Mouse (Mus musculus) MEL (cell line): ENCODE measurements around the gene Cfap54. TPM values are rescaled to one million over a fixed set of nuclear protein-coding genes. Genes with fewer than 3 reads are reported as not detected.

ENCODE experiments used
- DNase-seq: peaks from one replicate; pipeline ENCODE4 v3.0.0; 2011; ENCODE audit warnings: low read depth, low spot score
- H3K27ac ChIP-seq: 2 replicates; pipeline ENCODE4 v1.5.1; 2012; ENCODE audit warnings: low read depth, mild to moderate bottlenecking, control low read depth, low read length, moderate library complexity; ENCODE audit not compliant: control insufficient read depth
- H3K27me3 ChIP-seq, 2 experiments: fragments of 150-350 bp in 1 of 2; sonication (generic) in 1 of 2; 2 replicates each; pipeline ENCODE4 v1.6.1; 2012; ENCODE audit warnings: low read length in 2 of 2, mild to moderate bottlenecking in 2 of 2, improper control_type of control experiment in 1 of 2, moderate library complexity in 1 of 2; ENCODE audit not compliant: insufficient read depth in 2 of 2, control insufficient read depth in 1 of 2
- H3K36me3 ChIP-seq, 2 experiments: 2 replicates each; pipeline ENCODE4 v1.6.1; 2012 to 2014; ENCODE audit warnings: low read length in 2 of 2, improper control_type of control experiment in 1 of 2, inconsistent platforms in 1 of 2, mild to moderate bottlenecking in 1 of 2; ENCODE audit not compliant: insufficient read depth in 2 of 2, control insufficient read depth in 1 of 2
- H3K4me1 ChIP-seq, 2 experiments: fragments of 150-350 bp in 1 of 2; sonication (generic) in 1 of 2; 2 replicates each; pipeline ENCODE4 v1.6.1; 2012; ENCODE audit warnings: low read length in 2 of 2, improper control_type of control experiment in 1 of 2, mild to moderate bottlenecking in 1 of 2; ENCODE audit not compliant: insufficient read depth in 2 of 2, control insufficient read depth in 1 of 2
- H3K4me3 ChIP-seq, 2 experiments: fragments of 150-350 bp in 1 of 2; sonication (generic) in 1 of 2; 2 replicates each; pipeline ENCODE4 v1.5.1; 2012; ENCODE audit warnings: low read depth in 2 of 2, low read length in 2 of 2, mild to moderate bottlenecking in 2 of 2, moderate library complexity in 2 of 2, control low read depth in 1 of 2, improper control_type of control experiment in 1 of 2; ENCODE audit not compliant: control insufficient read depth in 1 of 2, insufficient read depth in 1 of 2
- H3K79me2 ChIP-seq: 2 replicates; pipeline ENCODE4 v1.6.1; 2012; ENCODE audit warnings: mild to moderate bottlenecking, low read length, moderate library complexity; ENCODE audit not compliant: control insufficient read depth, poor library complexity, insufficient read depth
- H3K9ac ChIP-seq: 2 replicates; pipeline ENCODE4 v1.6.1; 2012; ENCODE audit warnings: low read depth, mild to moderate bottlenecking, control low read depth, low read length, moderate library complexity; ENCODE audit not compliant: control insufficient read depth, poor library complexity, severe bottlenecking
- H3K9me3 ChIP-seq: fragments of 150-350 bp; sonication (generic); replicated peaks from 2 replicates; pipeline ENCODE4 v1.6.1; 2012; ENCODE audit warnings: mild to moderate bottlenecking, low read length, improper control_type of control experiment, moderate library complexity; ENCODE audit not compliant: insufficient read depth
- BHLHE40 ChIP-seq: IDR thresholded peaks from 2 replicates; pipeline ENCODE4 v1.6.1; 2012; ENCODE audit warnings: low read depth, mild to moderate bottlenecking, inconsistent platforms, low read length, improper control_type of control experiment, borderline replicate concordance
- CHD2 ChIP-seq: IDR thresholded peaks from 2 replicates; pipeline ENCODE4 v1.6.1; 2011; ENCODE audit warnings: low read length, improper control_type of control experiment
- CTCF ChIP-seq, 3 experiments: IDR thresholded peaks in 2 of 3; conservative IDR thresholded peaks in 1 of 3; 2 replicates each; pipeline ENCODE4 v1.5.1; 2011 to 2012; ENCODE audit warnings: low read length in 3 of 3, low read depth in 2 of 3, mild to moderate bottlenecking in 2 of 3, improper control_type of control experiment in 1 of 3, inconsistent platforms in 1 of 3, mixed read lengths in 1 of 3, moderate library complexity in 1 of 3; ENCODE audit not compliant: control insufficient read depth in 1 of 3, insufficient read depth in 1 of 3, poor library complexity in 1 of 3, severe bottlenecking in 1 of 3
- E2F4 ChIP-seq: IDR thresholded peaks from 2 replicates; pipeline ENCODE4 v1.6.1; 2011; ENCODE audit warnings: low read depth, low read length, improper control_type of control experiment, borderline replicate concordance
- ELF1 ChIP-seq: IDR thresholded peaks from 2 replicates; pipeline ENCODE4 v1.6.1; 2014; ENCODE audit warnings: low read depth, mild to moderate bottlenecking, inconsistent platforms, low read length, improper control_type of control experiment, moderate library complexity
- EP300 ChIP-seq, 2 experiments: IDR thresholded peaks; 2 replicates each; pipeline ENCODE4 v1.6.1; 2011; ENCODE audit warnings: improper control_type of control experiment in 2 of 2, low read length in 2 of 2, low read depth in 1 of 2, mild to moderate bottlenecking in 1 of 2
- HCFC1 ChIP-seq: IDR thresholded peaks from 2 replicates; pipeline ENCODE4 v1.6.1; 2012; ENCODE audit warnings: low read depth, mild to moderate bottlenecking, inconsistent platforms, low read length, improper control_type of control experiment, moderate library complexity
- JUND ChIP-seq: IDR thresholded peaks from 2 replicates; pipeline ENCODE4 v1.6.1; 2011; ENCODE audit warnings: low read depth, mild to moderate bottlenecking, improper control_type of control experiment, low read length
- KAT2A ChIP-seq: conservative IDR thresholded peaks from 2 replicates; pipeline ENCODE4 v1.6.1; 2012; ENCODE audit warnings: low read depth, low read length, improper control_type of control experiment, inconsistent platforms
- MAFK ChIP-seq: IDR thresholded peaks from 2 replicates; pipeline ENCODE4 v1.6.1; 2011; ENCODE audit warnings: low read depth, mild to moderate bottlenecking, low read length, improper control_type of control experiment, borderline replicate concordance
- MEF2A ChIP-seq: IDR thresholded peaks from 2 replicates; pipeline ENCODE4 v1.6.1; 2014; ENCODE audit warnings: low read depth, mild to moderate bottlenecking, inconsistent platforms, low read length, improper control_type of control experiment; ENCODE audit not compliant: poor library complexity, insufficient replicate concordance, severe bottlenecking; ENCODE audit errors: extremely low read depth
- MXI1 ChIP-seq: IDR thresholded peaks from 2 replicates; pipeline ENCODE4 v1.6.1; 2011; ENCODE audit warnings: mild to moderate bottlenecking, low read depth, low read length, improper control_type of control experiment
- MYB ChIP-seq: IDR thresholded peaks from 2 replicates; pipeline ENCODE4 v1.6.1; 2011; ENCODE audit warnings: mild to moderate bottlenecking, low read depth, low read length, improper control_type of control experiment
- NELFE ChIP-seq: IDR thresholded peaks from 2 replicates; pipeline ENCODE4 v1.6.1; 2011; ENCODE audit warnings: low read depth, low read length, improper control_type of control experiment
- POLR2A ChIP-seq, 2 experiments: IDR thresholded peaks; 2 replicates each; pipeline ENCODE4 v1.6.1; 2011 to 2012; ENCODE audit warnings: low read length in 2 of 2, mild to moderate bottlenecking in 2 of 2, control low read depth in 1 of 2, improper control_type of control experiment in 1 of 2, low read depth in 1 of 2, moderate library complexity in 1 of 2; ENCODE audit not compliant: control insufficient read depth in 1 of 2, insufficient read depth in 1 of 2, poor library complexity in 1 of 2
- POLR2AphosphoS2 ChIP-seq: IDR thresholded peaks from 2 replicates; pipeline ENCODE4 v1.6.1; 2011; ENCODE audit warnings: low read length, improper control_type of control experiment
- POLR2AphosphoS5 ChIP-seq: IDR thresholded peaks from 2 replicates; pipeline ENCODE4 v1.6.1; 2012; ENCODE audit warnings: low read depth, borderline replicate concordance, mild to moderate bottlenecking, inconsistent platforms, low read length, moderate library complexity, mixed read lengths
- RAD21 ChIP-seq: IDR thresholded peaks from 2 replicates; pipeline ENCODE4 v1.6.1; 2011; ENCODE audit warnings: mild to moderate bottlenecking, low read depth, low read length, improper control_type of control experiment
- RCOR1 ChIP-seq: IDR thresholded peaks from 2 replicates; pipeline ENCODE4 v1.6.1; 2012; ENCODE audit warnings: low read depth, mild to moderate bottlenecking, inconsistent platforms, low read length, improper control_type of control experiment
- SIN3A ChIP-seq: IDR thresholded peaks from 2 replicates; pipeline ENCODE4 v1.6.1; 2012; ENCODE audit warnings: low read length, improper control_type of control experiment, inconsistent platforms
- SMC3 ChIP-seq: IDR thresholded peaks from 2 replicates; pipeline ENCODE4 v1.6.1; 2011; ENCODE audit warnings: low read depth, low read length, improper control_type of control experiment
- TAL1 ChIP-seq: IDR thresholded peaks from 2 replicates; pipeline ENCODE4 v1.6.1; 2012; ENCODE audit warnings: mild to moderate bottlenecking, inconsistent platforms, low read length, moderate library complexity, mixed read lengths
- UBTF ChIP-seq: IDR thresholded peaks from 2 replicates; pipeline ENCODE4 v1.6.1; 2012; ENCODE audit warnings: low read depth, mild to moderate bottlenecking, inconsistent platforms, low read length, improper control_type of control experiment, moderate library complexity, borderline replicate concordance; ENCODE audit not compliant: insufficient read depth
- USF1 ChIP-seq: IDR thresholded peaks from 2 replicates; pipeline ENCODE4 v1.6.1; 2014; ENCODE audit warnings: low read depth, mild to moderate bottlenecking, inconsistent platforms, low read length, improper control_type of control experiment, moderate library complexity
- USF2 ChIP-seq, 2 experiments: IDR thresholded peaks; 2 replicates each; pipeline ENCODE4 v1.6.1; 2011 to 2012; ENCODE audit warnings: improper control_type of control experiment in 2 of 2, low read length in 2 of 2, borderline replicate concordance in 1 of 2, inconsistent platforms in 1 of 2, low read depth in 1 of 2, mild to moderate bottlenecking in 1 of 2; ENCODE audit not compliant: insufficient read depth in 1 of 2
- ZC3H11A ChIP-seq: IDR thresholded peaks from 2 replicates; pipeline ENCODE4 v1.6.1; 2012; ENCODE audit warnings: low read depth, mild to moderate bottlenecking, inconsistent platforms, low read length, improper control_type of control experiment
- ZKSCAN1 ChIP-seq: IDR thresholded peaks from 2 replicates; pipeline ENCODE4 v1.6.1; 2012; ENCODE audit warnings: low read depth, mild to moderate bottlenecking, inconsistent platforms, low read length, improper control_type of control experiment, moderate library complexity
- polyA plus RNA-seq, 2 experiments: library from polyadenylated mRNA; stranded (reverse) in 1 of 2; unstranded in 1 of 2; fragments of >175 nt in 1 of 2; fragments of >200 nt in 1 of 2; gene quantifications; 2 replicates each; pipeline versions ENCODE4 v1.2.1 to v1.2.4; 2012; ENCODE audit warnings: low replicate concordance in 2 of 2, low read depth in 1 of 2; ENCODE audit not compliant: insufficient read length in 2 of 2, insufficient read depth in 1 of 2, missing spikeins in 1 of 2
- total RNA-seq: library from RNA; depleted of rRNA; stranded (reverse); fragments of 300-350 nt; gene quantifications from 2 replicates; pipeline ENCODE4 v1.2.3, GENCODE M21; 2012

Cfap54 gene
- total and polyA plus RNA-seq, 3 experiments = 2.0 to 2.7 TPM; not detected in 1

- no peaks in the 10 kb centered on the region for H3K4me1 ChIP-seq
- no peak for TF ChIP-seq CHD2
- no peak for TF ChIP-seq SIN3A
- no peak for TF ChIP-seq MEF2A
- no peak for TF ChIP-seq ZKSCAN1
- TF ChIP-seq CTCF (IDR thresholded peaks at IDR 0.05 in 2 of 3, conservative IDR thresholded peaks at IDR 0.05 in 1 of 3; ENCODE audit: control insufficient read depth in 1 of 3, insufficient read depth in 1 of 3, low read depth in 2 of 3, low read length in 3 of 3, poor library complexity in 1 of 3, severe bottlenecking in 1 of 3) = no peak
- no peak for TF ChIP-seq MAFK
- no peak for TF ChIP-seq ELF1
- TF ChIP-seq USF1 = no peak
- no peak for TF ChIP-seq E2F4
- no peak for TF ChIP-seq POLR2AphosphoS5
- TF ChIP-seq ZC3H11A = no peak
- TF ChIP-seq TAL1 = no peak
- H3K9me3 ChIP-seq = no peaks in the 10 kb centered on the region
- H3K36me3 ChIP-seq = no peaks in the 10 kb centered on the region
- no peak for DNase-seq
- no peaks in the 10 kb centered on the region for H3K27me3 ChIP-seq
- no peak overlapping the region for H3K4me3 ChIP-seq
- H3K27ac ChIP-seq = no peak overlapping the region
- no peak overlapping the region for H3K9ac ChIP-seq
- no peaks in the 10 kb centered on the region for H3K79me2 ChIP-seq
These were observed 70.3 kb downstream of the Cfap54 start for GRCm38 (mm10) chr10:93011085-93011484.

- no peaks in the 10 kb centered on the region for H3K36me3 ChIP-seq
These were observed 74.4 kb downstream of the Cfap54 start for GRCm38 (mm10) chr10:93006970-93007369.

More at GRCm38 (mm10) chr10:93006970-93007369, 74.4 kb downstream of the Cfap54 start:
- Histone ChIP-seq H3K4me3 (no peak overlapping the region), H3K27ac (no peak overlapping the region), H3K79me2 (no peaks in the 10 kb centered on the region), H3K9me3 (no peaks in the 10 kb centered on the region), H3K9ac (no peak overlapping the region), H3K4me1 (no peaks in the 10 kb centered on the region), H3K27me3 (no peaks in the 10 kb centered on the region)
- DNase-seq = no peak
- TF ChIP-seq NELFE (no peak), UBTF (no peak), USF2 (IDR thresholded peaks at IDR 0.05; ENCODE audit: borderline replicate concordance in 1 of 2, insufficient read depth in 1 of 2, low read depth in 1 of 2, low read length in 2 of 2) (no peak), MEF2A (no peak), BHLHE40 (no peak), EP300 (IDR thresholded peaks at IDR 0.05; ENCODE audit: low read depth in 1 of 2, low read length in 2 of 2) (no peak), MXI1 (no peak), RAD21 (no peak), MYB (no peak), CHD2 (no peak), POLR2AphosphoS2 (no peak), HCFC1 (no peak), ZKSCAN1 (no peak), POLR2A (IDR thresholded peaks at IDR 0.05; ENCODE audit: control insufficient read depth in 1 of 2, insufficient read depth in 1 of 2, low read depth in 1 of 2, low read length in 2 of 2, poor library complexity in 1 of 2) (no peak), SMC3 (no peak), KAT2A (no peak), JUND (no peak), RCOR1 (no peak)
